Mouse (Mus musculus) left cerebral cortex, adult 2 months (tissue): ENCODE results near the gene Cenpm. TPM values are rescaled to one million over a fixed set of nuclear protein-coding genes. Genes with fewer than 3 reads are reported as not detected.

Source experiments
- DNase-seq, 2 experiments: peaks; one replicate each; pipeline ENCODE4 v3.0.0; 2021 to 2022; ENCODE audit warnings: low spot score in 2 of 2, mixed read lengths in 1 of 2; ENCODE audit errors: extremely low spot score in 1 of 2
- H3K27ac ChIP-seq: fragments of 200-600 bp; 2 replicates; pipeline ENCODE4 v1.8.1; 2022
- H3K4me3 ChIP-seq: fragments of 200-600 bp; 2 replicates; pipeline ENCODE4 v1.8.1; 2022
- CTCF ChIP-seq: fragments of 200-600 bp; IDR thresholded peaks from 2 replicates; pipeline ENCODE4 v1.8.1; 2022; ENCODE audit warnings: antibody characterized with exemption, mild to moderate bottlenecking, moderate library complexity
- intact Hi-C: fragments of 180-260 bp; cut with DNase I; formaldehyde crosslinking; loops from one replicate; pipeline ENCODE4 v1.15.1; 2025
- total RNA-seq, 2 experiments: library from RNA; stranded (reverse); gene quantifications; 2 replicates each; pipeline ENCODE4 v1.2.3; 2021

The Cenpm gene
- total RNA-seq, 2 experiments from 2014 or later: 3.1 to 4.8 TPM

- no peak overlapping the region for H3K4me3 ChIP-seq
- intact Hi-C loops: no loop called here
- no peak for DNase-seq
- TF ChIP-seq CTCF: peak; percentile 31
- H3K27ac ChIP-seq: no peak overlapping the region
Observed at GRCm38 (mm10) chr15:82221104-82221860, 23.3 kb downstream of the Cenpm start.

GRCm38 (mm10) chr15:82220003-82220675 lies 24.4 kb downstream of the Cenpm start:
- no peak overlapping the region for H3K27ac ChIP-seq
- intact Hi-C loops: no loop called here
- TF ChIP-seq CTCF: no peak
- H3K4me3 ChIP-seq: no peak overlapping the region
- no peak for DNase-seq

DNA sequence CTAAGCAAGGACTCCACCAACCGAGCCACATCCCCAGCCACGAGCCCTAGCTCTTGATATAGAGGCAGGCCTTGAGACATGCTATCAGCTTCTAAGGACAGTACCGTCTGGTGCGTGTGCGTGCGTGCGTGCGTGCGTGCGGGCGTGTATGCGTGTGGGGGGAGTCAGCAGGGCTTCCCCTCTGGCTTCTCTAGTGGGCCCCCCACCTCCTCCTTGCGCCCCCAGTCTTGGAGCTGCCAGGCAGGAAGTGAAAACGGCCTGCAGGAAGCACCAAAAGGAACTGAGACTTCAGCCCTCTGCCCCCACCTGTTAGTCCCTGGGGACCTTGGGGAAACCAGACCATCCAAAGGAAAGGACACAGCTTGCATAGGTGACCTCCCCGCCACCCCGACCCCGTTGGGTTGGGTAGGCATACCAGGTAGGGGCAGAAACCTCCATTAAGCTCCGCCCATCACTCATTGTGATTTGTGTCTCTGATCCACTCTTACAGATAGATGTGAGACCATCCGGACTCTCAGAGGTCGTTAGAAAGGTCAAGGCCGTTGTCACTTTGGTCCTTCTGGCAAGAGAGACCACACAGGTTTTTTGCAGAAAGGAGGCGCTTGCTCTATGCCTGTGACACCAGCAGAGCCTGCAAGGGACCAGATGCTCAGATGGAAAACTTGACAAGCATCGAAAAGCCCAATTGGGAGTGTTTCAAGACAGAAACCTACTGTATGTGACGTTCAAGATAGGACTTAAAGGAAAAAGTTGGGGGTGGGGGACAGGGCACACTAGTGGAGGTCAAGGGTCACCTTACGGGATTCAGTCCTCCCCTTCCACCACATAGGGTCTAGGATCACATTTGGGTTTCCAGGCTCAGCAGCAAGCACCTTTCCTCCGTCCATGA lies 25.5 kb downstream of the Cenpm start:
- intact Hi-C loops: no loop called here
- TF ChIP-seq CTCF: no peak
- Histone ChIP-seq H3K4me3 (no peak overlapping the region), H3K27ac (no peak overlapping the region)
- no peak for DNase-seq

- TF ChIP-seq CTCF: no peak
- Histone ChIP-seq H3K4me3 (no peak overlapping the region), H3K27ac (no peak overlapping the region)
- DNase-seq: no peak
- intact Hi-C loops: no loop called here
Observed at GRCm38 (mm10) chr15:82217980-82218379, 26.6 kb downstream of the Cenpm start.

DNA sequence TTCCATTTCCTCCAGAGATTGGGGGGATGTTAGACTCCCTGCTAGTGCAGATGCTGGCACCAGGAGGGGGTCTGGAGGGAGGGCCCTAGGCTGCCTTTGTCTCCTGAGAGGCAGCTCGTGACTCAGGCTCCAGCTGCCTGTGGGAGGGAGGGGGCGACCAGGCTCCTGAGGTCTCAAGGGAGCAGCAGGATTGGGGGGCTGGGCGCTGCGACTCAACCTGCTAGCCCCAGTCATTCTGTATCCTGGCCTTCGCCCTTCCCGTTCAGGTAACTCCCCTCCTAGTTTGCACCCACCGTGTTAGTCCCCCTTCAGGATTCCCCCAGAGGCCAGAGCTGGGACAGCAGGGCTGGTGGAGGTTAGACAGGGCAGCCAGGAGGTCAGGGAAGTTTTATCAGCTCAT lies 27.5 kb downstream of the Cenpm start:
- intact Hi-C loops: no loop called here
- H3K27ac ChIP-seq: no peak overlapping the region
- no peak for DNase-seq
- no peak overlapping the region for H3K4me3 ChIP-seq
- TF ChIP-seq CTCF: no peak; the same call in 1 of the 2 replicates

DNA sequence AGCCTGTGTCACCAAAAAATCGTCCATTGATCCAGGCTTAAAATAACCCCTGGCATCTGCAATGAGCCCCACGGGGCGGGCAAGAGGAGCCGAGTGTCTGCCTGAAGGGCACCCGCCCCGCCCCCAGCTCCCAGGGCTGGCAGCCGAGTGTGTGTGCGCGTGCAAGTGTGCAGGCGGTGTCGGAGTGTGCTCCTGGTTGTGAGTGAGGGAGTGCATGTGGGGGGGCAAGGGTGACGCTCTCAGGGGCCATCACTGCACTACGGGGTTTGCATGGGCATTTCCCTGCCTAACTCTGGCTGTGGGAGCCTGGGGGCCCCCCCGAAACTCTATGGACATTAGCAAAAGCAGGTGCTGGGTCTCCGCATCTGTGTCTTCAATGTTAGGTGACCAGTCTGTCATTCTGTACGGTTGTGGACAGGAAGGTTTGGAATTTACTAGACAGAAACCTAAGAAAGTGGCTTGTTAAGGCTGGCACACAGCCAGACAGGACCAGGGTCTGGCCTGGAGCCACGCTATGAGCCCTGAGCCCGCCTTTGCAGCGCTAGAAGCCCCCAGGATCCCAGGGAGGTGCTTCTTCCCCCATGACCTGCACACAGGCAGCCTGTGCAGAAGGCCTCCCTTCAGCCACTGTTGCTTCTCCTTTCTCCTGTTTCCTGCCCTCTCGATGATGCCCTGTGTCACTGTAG lies 28.3 kb downstream of the Cenpm start:
- DNase-seq: no peak
- no peak for TF ChIP-seq CTCF
- intact Hi-C loops: no loop called here
- no peak overlapping the region for H3K4me3 ChIP-seq
- H3K27ac ChIP-seq: no peak overlapping the region

- no peak for DNase-seq
- intact Hi-C loops: no loop called here
- H3K4me3 ChIP-seq: no peak overlapping the region
Observed at GRCm38 (mm10) chr15:82215332-82216046, 29.1 kb downstream of the Cenpm start.

GRCm38 (mm10) chr15:82213222-82213621 lies 31.3 kb downstream of the Cenpm start:
- intact Hi-C loops: no loop called here
- H3K27ac ChIP-seq: no peak overlapping the region
- no peak overlapping the region for H3K4me3 ChIP-seq
- DNase-seq: no peak
- TF ChIP-seq CTCF: no peak

More at GRCm38 (mm10) chr15:82215332-82216046, 29.1 kb downstream of the Cenpm start:
- no peak overlapping the region for H3K27ac ChIP-seq
- no peak for TF ChIP-seq CTCF

- no peak for DNase-seq
- no peak for TF ChIP-seq CTCF
- Histone ChIP-seq H3K4me3 (peak within 1 kb of the TSS; percentile 38), H3K27ac (no peak within 1 kb of the TSS)
- intact Hi-C loops: no loop called here
Observed at GRCm38 (mm10) chr15:82212752-82213063, 31.8 kb downstream of the Cenpm start, which contains the start of gene Shisa8. Shisa8 (minus strand) TSS chr15:82212815.

DNA sequence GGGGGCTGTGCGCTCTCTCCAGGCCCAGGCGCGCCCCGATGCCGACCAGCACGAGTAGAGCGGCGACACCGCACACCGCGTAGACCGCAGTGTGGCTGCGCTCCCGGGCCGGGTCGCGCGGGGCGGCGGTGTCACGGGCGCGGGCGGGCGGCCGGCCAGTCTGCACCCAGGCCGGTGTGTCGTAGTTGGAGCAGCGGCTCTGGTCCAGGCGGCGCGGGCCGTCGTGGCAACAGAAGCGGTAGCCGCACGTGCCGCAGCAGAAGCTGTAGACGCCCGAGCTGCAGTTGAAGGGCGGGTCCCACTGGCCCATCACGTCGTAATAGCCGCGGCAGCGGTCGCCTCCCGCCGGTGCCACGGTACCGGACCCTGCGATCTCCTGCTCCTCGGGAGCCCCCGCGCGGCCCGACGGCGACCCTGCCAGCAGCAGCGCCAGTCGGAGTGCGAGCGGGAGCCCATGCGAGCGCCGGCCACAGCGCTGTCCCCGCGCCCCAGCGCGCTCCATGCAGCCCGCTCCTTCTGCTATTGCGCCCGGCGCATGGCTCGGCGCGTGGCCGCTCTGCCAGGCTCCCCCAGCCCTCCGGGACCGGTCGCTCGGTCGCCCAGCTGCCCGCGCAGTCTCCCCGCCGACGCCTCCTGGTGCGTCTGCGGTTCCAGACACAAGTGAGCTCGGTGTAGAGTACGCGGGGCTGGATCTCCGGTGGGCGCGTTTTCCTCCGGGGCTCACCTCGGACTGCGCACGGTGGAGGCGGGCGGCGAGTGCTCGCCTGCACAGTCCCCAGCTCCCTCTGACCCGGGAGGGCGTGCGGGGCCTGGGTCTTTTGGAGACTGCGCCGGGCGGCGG lies 32.4 kb downstream of the Cenpm start:
- H3K4me3 ChIP-seq: peak overlapping the region; percentile 38
- TF ChIP-seq CTCF: no peak; the same call in 1 of the 2 replicates
- intact Hi-C loops: no loop called here
- no peak overlapping the region for H3K27ac ChIP-seq
- DNase-seq: no peak
